Mouse (Mus musculus) heart, embryonic 11.5 days (tissue): Measurements from ENCODE around the gene Map3k13. TPM values are rescaled to one million over a fixed set of nuclear protein-coding genes. Genes with fewer than 3 reads are reported as not detected.
A peak's percentile ranks its signal among the peaks of the same experiment; 100 is the strongest.

ENCODE experiments used
- ATAC-seq: fragments of 200-750 bp; cut with Nextera tagmentation; replicated peaks from 2 replicates; pipeline ENCODE4 v1.8.0; 2017; ENCODE audit warnings: moderate library complexity; ENCODE audit not compliant: insufficient number of reproducible peaks, low FRiP score, low TSS enrichment
- H3K27ac ChIP-seq: fragments of 300-500 bp; sonication (generic); 2 replicates; pipeline ENCODE4 v1.5.1; 2014; ENCODE audit warnings: mild to moderate bottlenecking, low read depth, low read length
- H3K27me3 ChIP-seq: fragments of 300-500 bp; sonication (generic); 2 replicates; pipeline ENCODE4 v1.6.1; 2014; ENCODE audit warnings: mild to moderate bottlenecking, low read length, mixed read lengths; ENCODE audit not compliant: control insufficient read depth, insufficient read depth
- H3K36me3 ChIP-seq: fragments of 300-500 bp; sonication (generic); 2 replicates; pipeline ENCODE4 v1.6.1; 2014; ENCODE audit warnings: mild to moderate bottlenecking, low read length, moderate library complexity, mixed read lengths; ENCODE audit not compliant: control insufficient read depth, insufficient read depth
- H3K4me1 ChIP-seq: fragments of 300-500 bp; sonication (generic); 2 replicates; pipeline ENCODE4 v1.6.1; 2014; ENCODE audit warnings: low read length; ENCODE audit not compliant: control insufficient read depth, insufficient read depth
- H3K4me2 ChIP-seq: fragments of 300-500 bp; sonication (generic); 2 replicates; pipeline ENCODE4 v1.6.1; 2014; ENCODE audit warnings: mild to moderate bottlenecking, moderate library complexity
- H3K4me3 ChIP-seq: fragments of 300-500 bp; sonication (generic); 2 replicates; pipeline ENCODE4 v1.5.1; 2014; ENCODE audit warnings: low read depth, low read length
- H3K9ac ChIP-seq: fragments of 300-500 bp; sonication (generic); 2 replicates; pipeline ENCODE4 v1.6.1; 2014; ENCODE audit warnings: mild to moderate bottlenecking, low read depth, low read length, moderate library complexity
- H3K9me3 ChIP-seq: fragments of 300-500 bp; sonication (generic); replicated peaks from 2 replicates; pipeline ENCODE4 v1.6.1; 2016; ENCODE audit warnings: low read length; ENCODE audit not compliant: control insufficient read depth
- WGBS: fragments of 180-500 bp; shearing (Covaris S2); extraction: QIAGEN DNeasy Blood & Tissue Kit; methylation state at CpG from one replicate; pipeline ENCODE4 v1.1.7; 2014; ENCODE audit not compliant: insufficient replicate concordance; 5-methylcytosine and 5-hydroxymethylcytosine counted together
- polyA plus RNA-seq: library from polyadenylated mRNA; unstranded; fragments of >200 nt; fragmentation: Nextera tagmentation; extraction: Ambion mirVana; gene quantifications from 2 replicates; pipeline ENCODE4 v1.2.1, GENCODE M21; 2014

The Map3k13 gene
- polyA plus RNA-seq, 1 experiment from 2014 or later: 0.79 TPM

DNA sequence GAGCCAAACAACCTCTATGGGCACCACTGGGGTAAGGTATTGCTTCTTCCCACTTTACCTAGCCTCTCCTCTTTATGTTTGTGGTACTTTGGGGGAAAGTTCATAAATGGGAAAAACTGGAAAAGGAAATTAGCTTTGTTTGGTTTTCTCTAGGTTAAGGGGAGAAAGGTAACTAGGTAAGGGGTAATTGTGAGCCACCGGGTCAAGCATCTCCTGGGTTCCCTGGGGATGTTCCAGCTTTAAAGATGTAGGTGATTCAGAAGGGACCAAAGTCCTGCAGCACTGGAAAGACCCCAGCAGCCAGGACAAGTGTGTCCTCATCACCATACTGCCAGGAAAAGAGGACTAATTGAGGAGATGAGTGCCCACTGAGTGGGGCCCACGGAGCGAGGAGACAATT is 12.3 kb upstream of the Map3k13 start:
- H3K4me1 ChIP-seq: no peaks in the 10 kb centered on the region
- no peak for ATAC-seq
- 81% methylated on average over 3 of the region's 3 CpGs for WGBS
- H3K4me3 ChIP-seq: no peak overlapping the region
- H3K36me3 ChIP-seq: no peaks in the 10 kb centered on the region
- H3K27ac ChIP-seq: no peak overlapping the region
- no peaks in the 10 kb centered on the region for H3K27me3 ChIP-seq
- no peak overlapping the region for H3K4me2 ChIP-seq
- H3K9ac ChIP-seq: no peak overlapping the region
- H3K9me3 ChIP-seq: no peaks in the 10 kb centered on the region

DNA sequence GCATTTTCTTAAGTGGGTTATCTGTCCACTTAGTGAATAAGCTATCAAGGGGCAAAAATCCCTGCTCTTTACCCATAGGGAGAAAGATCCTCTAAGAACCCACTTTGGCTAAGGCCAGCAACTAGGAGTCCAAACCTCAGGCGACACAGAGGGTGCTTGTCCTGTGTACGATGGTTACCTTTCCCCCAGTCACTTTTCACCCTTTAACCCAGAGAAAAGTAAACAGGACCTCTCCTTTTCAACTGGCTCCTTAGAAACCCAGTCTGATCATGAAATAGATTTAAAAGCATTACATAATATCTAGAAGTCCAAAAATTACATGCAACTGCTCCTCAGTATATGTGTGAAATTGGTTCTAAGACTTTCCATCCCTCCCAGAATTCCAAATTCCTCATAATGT is 11.3 kb upstream of the Map3k13 start:
- WGBS: 58% methylated on average over 2 of the region's 2 CpGs
- H3K27ac ChIP-seq: no peak overlapping the region
- H3K9ac ChIP-seq: no peak overlapping the region
- no peak overlapping the region for H3K4me2 ChIP-seq
- no peaks in the 10 kb centered on the region for H3K36me3 ChIP-seq
- no peaks in the 10 kb centered on the region for H3K27me3 ChIP-seq
- H3K4me1 ChIP-seq: 0 out of 2 replicates have a peak, but pooled peaks cover under 1% of the 10 kb centered on the region
- ATAC-seq: no peak
- no peaks in the 10 kb centered on the region for H3K9me3 ChIP-seq
- H3K4me3 ChIP-seq: no peak overlapping the region

DNA sequence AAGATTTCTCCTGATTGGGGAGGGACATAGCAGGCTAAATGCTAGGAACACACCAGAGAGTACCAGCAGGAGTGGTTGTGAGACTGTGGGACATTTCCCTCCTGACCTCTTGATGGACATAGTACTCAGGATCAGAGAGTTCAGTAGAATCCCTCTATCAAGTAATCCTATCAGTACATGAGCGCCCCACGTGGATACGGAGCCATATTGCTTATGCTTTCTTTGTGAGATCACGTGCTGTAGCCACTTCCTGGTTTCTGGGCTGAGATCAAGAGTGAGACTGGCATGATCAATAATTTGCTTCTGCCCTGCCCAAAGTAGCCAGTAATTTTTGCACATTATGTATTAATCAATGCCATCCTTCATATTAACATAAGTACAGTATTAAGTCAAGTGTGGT is 9.1 kb upstream of the Map3k13 start:
- H3K4me3 ChIP-seq: no peak overlapping the region
- no peak for ATAC-seq
- 74% methylated on average over 4 of the region's 4 CpGs for WGBS
- no peak overlapping the region for H3K9ac ChIP-seq
- H3K27me3 ChIP-seq: no peaks in the 10 kb centered on the region
- no peak overlapping the region for H3K4me2 ChIP-seq
- H3K4me1 ChIP-seq: 0 out of 2 replicates have a peak, but pooled peaks cover 2% of the 10 kb centered on the region
- no peaks in the 10 kb centered on the region for H3K36me3 ChIP-seq
- no peak overlapping the region for H3K27ac ChIP-seq
- H3K9me3 ChIP-seq: no peaks in the 10 kb centered on the region

DNA sequence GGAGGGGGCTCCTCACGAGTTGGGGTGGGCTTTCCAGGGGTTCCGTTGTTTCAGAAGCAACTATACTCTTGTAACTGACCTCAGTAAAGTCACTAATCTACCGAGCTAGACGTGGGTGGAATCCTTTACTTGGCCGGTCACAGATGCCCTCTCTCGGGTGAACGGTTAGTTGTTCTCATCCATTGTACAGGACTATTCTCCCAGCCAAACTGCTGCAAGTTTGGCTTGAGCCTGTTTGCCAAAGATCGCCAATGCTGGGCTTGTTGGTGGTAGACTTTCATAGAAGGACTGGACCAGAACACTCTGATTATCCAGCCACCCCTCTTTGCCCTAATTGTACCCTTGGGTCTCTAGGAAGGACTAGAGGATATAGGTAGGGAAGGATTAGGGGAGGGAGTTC is 7.8 kb upstream of the Map3k13 start:
- Histone ChIP-seq H3K9me3 (no peaks in the 10 kb centered on the region), H3K4me3 (no peak overlapping the region), H3K27ac (no peak overlapping the region), H3K4me2 (no peak overlapping the region), H3K27me3 (no peaks in the 10 kb centered on the region), H3K4me1 (0 out of 2 replicates have a peak, but pooled peaks cover 2% of the 10 kb centered on the region), H3K9ac (no peak overlapping the region), H3K36me3 (no peaks in the 10 kb centered on the region)
- no peak for ATAC-seq
- 81% methylated on average over 8 of the region's 8 CpGs for WGBS

DNA sequence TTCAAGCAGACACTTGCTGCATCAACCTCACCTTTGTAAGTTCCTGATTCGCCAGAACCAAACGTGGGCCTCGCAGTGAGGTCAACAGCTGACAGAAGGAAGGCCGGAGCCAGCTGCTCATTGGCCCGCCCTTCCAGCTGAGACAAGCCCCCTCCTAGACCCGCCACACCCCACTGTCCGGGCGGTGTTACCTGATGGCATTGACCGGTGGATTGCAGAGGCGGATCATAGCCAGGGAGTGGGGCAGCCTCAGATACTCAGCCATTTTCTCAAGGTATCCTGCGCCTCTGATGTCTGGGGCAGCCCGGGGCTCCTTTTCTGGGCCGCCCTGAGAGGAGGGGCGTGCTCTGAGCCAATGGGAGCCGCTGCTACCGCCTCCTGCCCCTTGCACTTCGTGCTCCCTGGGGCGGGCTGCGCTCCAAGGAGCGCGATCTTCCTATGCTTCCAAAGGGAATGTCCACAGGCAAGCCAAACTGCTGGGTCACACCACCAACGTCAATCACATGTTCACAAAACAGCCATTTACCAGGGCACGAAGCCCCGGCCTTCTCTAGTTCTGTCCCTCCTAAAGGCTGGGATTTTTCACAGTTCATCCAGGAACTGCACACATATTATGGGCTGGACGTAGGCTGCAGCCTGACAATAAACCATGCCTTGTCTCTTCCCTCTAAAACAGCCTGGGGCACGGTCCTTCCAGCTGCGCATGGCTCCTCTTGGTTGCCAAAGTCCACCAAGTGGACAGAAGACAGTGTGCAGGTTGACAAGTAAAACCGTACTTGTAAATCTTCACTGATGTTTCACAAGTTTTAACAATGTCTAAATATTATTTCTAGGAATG is 6.4 kb upstream of the Map3k13 start, which contains the start of gene Ehhadh:
Ehhadh (minus strand) TSS at position 292 of the 838 bp plus-strand sequence.
- 0 out of 2 replicates have a peak, but pooled peaks cover 2% of the 10 kb centered on the region for H3K4me1 ChIP-seq
- no peaks in the 10 kb centered on the region for H3K27me3 ChIP-seq
- H3K27ac ChIP-seq: no peak within 1 kb of the TSS
- WGBS: 8% methylated on average over 28 of the region's 28 CpGs
- H3K36me3 ChIP-seq: no peaks in the 10 kb centered on the region
- peak; percentile 89 for ATAC-seq
- no peaks in the 10 kb centered on the region for H3K9me3 ChIP-seq
- peak within 1 kb of the TSS; percentile 62 for H3K4me3 ChIP-seq
- peak within 1 kb of the TSS; percentile 80 for H3K4me2 ChIP-seq
- H3K9ac ChIP-seq: peak within 1 kb of the TSS; percentile 69

DNA sequence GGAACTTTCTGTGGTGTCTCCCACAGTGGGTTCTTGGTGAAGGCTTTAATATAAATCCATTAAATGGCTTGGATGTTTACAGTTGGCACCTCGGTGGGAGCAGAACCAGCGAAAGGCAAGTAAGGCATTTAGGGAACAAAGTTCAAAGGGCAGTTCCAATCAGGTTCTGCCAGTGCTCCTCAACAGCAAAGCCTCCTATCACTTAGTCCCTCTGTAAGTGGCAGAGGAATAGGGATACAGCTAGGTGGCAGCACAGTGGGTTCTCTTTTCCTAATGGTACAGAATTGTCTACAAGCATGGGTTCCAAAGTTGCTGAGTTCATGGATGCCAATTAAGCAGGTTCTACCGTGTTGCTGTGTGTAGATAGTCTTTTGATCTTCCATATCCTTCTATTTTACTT is 5.6 kb upstream of the Map3k13 start:
- Histone ChIP-seq H3K36me3 (no peaks in the 10 kb centered on the region), H3K27ac (no peak overlapping the region), H3K4me2 (no peak overlapping the region; the same call in 1 of the 2 replicates), H3K9ac (no peak overlapping the region), H3K9me3 (no peaks in the 10 kb centered on the region), H3K4me1 (0 out of 2 replicates have a peak, but pooled peaks cover 2% of the 10 kb centered on the region), H3K27me3 (no peaks in the 10 kb centered on the region), H3K4me3 (no peak overlapping the region)
- WGBS: 39% methylated on average over 3 of the region's 3 CpGs
- ATAC-seq: no peak

DNA sequence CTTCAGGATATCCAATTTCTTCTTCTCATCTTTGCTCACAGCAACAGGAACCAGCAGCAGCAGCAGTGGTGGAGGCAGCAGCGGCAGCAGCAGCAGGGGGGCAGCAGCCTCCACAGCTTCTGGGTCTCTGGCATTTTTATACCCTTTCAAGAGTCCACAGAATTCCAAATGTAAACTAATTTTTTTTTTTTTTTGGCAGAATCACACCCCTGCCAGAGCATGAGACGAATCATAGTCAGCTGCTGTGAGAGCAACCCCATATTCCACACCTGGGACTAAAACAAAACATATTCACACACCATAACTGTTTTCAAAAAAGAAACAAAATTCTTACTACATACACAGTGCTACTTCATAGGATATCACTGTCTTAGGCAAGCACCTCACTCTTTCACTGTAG is 5.0 kb upstream of the Map3k13 start:
- 69% methylated on average over 2 of the region's 2 CpGs for WGBS
- ATAC-seq: no peak
- H3K4me3 ChIP-seq: no peak overlapping the region
- no peaks in the 10 kb centered on the region for H3K27me3 ChIP-seq
- H3K27ac ChIP-seq: no peak overlapping the region
- 0 out of 2 replicates have a peak, but pooled peaks cover 2% of the 10 kb centered on the region for H3K4me1 ChIP-seq
- no peak overlapping the region for H3K9ac ChIP-seq
- H3K4me2 ChIP-seq: no peak overlapping the region
- no peaks in the 10 kb centered on the region for H3K36me3 ChIP-seq
- H3K9me3 ChIP-seq: no peaks in the 10 kb centered on the region

DNA sequence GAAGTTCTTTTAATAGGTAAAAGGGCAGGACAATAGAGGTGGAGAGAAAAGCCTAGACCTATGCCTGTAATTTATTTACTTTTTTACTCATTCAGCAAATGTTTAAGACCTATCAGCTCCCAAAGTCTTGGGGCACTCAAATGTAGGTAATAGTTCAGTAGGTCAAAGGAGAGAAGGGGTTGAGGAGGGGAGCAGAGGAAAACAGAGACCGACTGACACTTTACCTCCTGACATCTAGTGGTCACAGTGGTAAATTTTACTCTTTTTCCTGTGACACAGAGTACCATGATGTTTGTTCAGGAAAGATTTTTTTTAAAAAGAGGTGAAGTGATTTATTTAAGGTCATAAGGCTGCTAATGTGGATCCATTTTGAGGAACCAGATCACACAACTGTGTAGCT is 3.7 kb upstream of the Map3k13 start:
- H3K4me1 ChIP-seq: 0 out of 2 replicates have a peak, but pooled peaks cover 2% of the 10 kb centered on the region

More for the DNA sequence above, 3.7 kb upstream of the Map3k13 start:
- Histone ChIP-seq H3K9ac (no peak overlapping the region), H3K4me2 (no peak overlapping the region), H3K27ac (no peak overlapping the region), H3K36me3 (no peaks in the 10 kb centered on the region), H3K27me3 (no peaks in the 10 kb centered on the region), H3K4me3 (no peak overlapping the region), H3K9me3 (no peaks in the 10 kb centered on the region)
- no peak for ATAC-seq
- WGBS: 15% methylated on average over 1 of the region's 1 CpGs
